Mouse (Mus musculus) megakaryocyte progenitor cell, adult 5-6 weeks (primary cell): Measurements from ENCODE around the gene Shc1. TPM values are rescaled to one million over a fixed set of nuclear protein-coding genes. Genes with fewer than 3 reads are reported as not detected.

ENCODE experiments used
- ATAC-seq: replicated peaks from 2 replicates; pipeline ENCODE4 v1.8.0; 2016; ENCODE audit warnings: mild to moderate bottlenecking, moderate TSS enrichment, inconsistent platforms; ENCODE audit not compliant: poor library complexity
- total RNA-seq, 2 experiments: library from RNA; stranded (forward) in 1 of 2; stranded (reverse) in 1 of 2; fragments of 157-497, 149-512 nt in 1 of 2; fragments of 200-1000 nt in 1 of 2; gene quantifications; 2 replicates each; pipeline versions ENCODE4 v1.2.3 to v1.2.4; 2015 to 2017

The Shc1 gene
- total RNA-seq, 2 experiments from 2014 or later: 42.8 to 49.6 TPM

DNA sequence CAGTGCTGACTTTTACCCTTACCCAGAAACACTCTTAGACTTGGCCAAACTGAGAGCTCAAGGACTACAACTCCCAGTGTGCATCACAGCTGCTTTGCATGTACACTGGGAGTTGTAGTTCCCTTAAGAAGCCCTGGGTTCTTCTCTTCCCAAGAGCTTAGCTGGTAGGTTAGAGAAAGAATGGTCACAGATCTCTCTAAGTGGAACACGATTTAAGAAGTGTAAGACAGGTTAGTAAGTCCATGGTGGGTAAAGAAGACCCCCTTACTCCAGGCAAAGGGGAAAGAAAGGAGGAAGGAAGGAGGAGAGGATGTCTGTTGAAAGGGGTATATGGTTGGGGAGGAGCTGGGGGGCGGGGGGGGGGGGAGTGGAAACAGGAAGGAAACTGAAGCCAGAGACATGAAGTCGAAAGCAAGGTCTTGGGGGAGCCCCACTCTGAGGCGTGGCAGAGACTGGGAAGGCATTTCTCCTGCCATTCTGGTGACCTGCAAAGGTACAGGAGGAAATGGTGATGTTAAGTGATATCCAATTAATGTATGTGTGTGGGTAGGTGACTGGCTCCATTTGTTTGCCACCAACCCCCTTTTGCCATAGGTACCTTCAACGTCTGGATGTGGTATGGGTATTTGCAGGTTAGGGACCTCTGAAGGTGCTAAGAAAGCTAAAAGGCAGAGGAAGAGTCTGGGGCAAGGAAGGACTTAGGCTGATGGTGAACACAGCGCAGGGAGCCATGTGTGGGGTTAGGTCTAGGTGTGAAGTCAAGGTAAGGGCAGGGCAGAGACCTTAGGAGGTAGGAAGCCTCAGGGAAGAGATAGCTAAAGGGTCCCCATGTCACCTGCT is 29.1 kb upstream of the Shc1 start:
- ATAC-seq: peak; percentile 20; the same call in 1 of the 2 replicates

DNA sequence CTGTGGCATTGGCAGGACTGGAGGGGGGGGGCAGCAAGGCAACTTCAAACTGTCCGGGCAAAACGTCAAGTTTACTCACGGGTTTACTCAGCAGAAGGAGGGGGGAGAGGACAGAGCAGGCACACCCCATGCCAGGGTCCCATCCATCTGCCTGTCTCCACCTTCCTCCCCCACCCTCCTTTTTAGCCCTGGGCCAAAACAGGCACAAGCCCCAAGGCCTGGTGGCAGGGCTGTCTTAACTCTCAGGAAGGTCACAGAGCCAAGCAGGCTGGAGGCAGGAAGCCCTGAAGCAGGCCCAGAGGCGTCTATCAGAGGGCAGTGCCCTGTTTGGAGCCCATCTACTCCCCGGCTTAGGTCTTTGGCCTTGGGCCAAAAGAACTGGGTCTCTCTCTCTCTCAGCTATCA is 28.1 kb upstream of the Shc1 start:
- ATAC-seq: no peak

DNA sequence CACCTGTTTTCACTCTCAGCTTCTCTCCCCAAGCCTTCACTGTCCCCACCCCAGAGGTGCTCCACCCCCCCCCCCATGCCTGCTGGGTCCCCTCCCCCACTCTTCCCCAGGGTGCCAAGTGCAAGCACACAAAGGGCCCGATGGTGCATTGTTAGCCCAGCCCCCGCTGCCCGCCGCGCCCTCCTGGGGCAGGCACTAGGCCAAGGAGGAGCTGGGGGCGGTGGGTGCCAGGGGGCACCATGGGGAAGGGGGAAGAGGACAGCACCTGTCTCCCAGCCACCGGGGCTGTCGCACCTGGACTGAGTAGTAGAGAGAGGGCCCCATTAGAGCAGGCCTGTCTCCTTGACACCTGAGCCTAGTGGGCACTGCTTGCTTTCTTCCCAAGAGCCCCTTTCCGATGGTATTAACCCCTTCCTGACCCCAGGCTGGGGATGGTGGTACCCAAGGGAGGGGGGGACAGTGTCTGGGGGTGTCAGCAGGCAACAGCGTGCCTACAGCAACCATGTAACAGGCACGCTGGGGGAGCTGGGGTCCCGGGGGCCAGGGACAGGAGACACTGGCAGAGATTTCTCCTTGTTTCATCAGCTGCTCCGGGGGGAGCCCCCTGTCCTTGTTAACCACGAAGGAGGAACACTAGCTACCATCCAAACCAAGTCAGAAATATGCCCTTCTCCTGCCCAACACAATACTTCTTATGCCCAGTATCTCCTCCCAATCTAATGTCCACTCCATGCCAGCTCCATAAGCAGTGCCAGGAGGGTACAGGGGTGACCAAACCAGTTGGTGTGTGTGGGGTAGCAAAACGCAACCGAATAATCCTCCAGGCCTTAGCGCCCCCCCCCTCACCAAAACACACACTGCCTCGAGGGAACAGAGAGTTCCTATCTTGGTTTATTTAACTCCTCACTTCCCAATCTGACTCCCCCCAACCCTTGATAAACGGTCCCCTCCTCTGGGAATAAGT is 27.3 kb upstream of the Shc1 start:
- no peak for ATAC-seq

DNA sequence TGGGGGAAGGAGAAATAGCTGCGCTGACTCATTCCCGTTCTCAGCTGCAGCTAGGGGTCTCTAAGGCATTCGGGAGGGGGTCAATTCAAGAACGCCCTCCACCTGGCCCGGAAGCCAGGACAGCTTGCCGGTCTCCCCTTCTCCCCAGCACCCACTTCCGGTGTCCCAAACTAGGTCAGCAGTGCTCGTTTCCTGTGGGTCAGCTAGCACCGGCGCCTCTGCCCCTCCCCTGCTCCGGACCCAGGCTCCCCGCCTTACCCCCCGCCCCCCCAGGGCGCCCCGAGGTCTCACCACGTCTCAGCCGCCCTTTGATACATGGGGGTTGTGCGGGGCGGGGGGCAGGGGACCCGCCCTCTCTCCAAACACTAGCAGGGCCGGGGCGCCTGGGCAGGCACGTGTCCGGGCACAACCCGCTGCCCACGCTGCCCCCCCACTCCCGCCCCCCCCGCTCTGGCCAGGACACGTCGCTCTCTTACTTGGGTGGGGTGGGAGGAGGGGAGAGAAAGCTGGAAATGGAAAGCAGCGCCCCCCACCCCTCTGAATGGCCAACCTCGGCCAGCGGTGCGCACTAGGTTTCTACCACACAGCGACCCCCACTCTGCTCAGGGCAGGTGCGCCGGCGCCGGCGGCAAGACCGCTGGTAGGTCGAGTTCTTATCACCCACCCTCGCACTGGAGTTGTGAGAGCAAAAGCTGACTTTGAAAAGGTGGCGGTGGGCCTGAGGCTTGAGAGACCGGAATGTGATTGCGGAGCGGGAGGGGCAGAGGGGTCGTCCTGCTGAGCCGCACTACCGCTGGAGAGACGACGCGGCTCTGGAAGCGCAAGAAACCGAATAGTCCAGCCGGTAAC is 26.4 kb upstream of the Shc1 start:
- ATAC-seq: no peak

DNA sequence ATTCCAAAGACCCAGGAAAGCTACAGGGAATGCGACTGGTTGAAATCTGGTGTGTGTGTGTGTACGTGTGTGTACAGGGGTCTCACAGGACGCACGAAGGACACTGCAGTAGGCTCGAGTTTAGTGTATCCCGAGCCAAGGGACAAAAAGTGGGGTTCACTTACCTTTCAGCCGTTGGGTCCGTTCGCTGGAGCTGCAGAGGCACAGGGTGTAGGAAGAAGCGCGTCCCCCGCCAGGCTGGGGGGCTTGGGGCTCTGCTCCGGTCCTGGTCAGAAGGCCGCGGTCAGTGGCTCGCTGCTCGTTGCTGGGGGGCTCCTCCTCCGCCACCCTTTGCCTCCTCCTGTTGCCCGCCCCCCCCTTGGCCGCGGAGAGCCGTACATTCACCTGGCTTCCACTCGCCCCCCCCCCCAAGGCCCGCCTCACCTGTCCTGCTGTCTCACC is 25.4 kb upstream of the Shc1 start:
- no peak for ATAC-seq

DNA sequence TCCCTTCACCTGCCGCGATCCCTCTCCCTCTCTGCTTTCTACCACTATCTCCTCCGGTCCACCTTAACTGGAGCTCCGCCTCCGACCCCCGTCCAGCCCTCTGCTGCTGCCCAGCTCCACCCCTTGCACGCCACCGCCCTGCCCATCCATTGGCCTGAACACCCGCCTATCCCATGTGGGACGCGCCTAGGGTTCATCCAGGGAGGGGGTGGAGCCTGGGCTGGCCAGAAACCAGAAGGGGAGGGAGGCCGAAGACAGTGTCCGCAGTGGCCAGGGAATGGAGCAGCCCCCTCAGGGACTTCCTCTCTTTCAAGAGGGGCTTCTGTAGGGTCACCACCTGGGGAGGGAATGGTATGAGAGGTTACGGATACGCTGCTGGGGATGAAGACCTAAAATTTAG is 24.6 kb upstream of the Shc1 start:
- peak; percentile 78 for ATAC-seq

GRCm38 (mm10) chr3:89394006-89394893 is 24.0 kb upstream of the Shc1 start, which contains the start of gene Zbtb7b:
TSS of gene Zbtb7b (minus strand) at chr3:89394776.
- peak; percentile 57 for ATAC-seq

DNA sequence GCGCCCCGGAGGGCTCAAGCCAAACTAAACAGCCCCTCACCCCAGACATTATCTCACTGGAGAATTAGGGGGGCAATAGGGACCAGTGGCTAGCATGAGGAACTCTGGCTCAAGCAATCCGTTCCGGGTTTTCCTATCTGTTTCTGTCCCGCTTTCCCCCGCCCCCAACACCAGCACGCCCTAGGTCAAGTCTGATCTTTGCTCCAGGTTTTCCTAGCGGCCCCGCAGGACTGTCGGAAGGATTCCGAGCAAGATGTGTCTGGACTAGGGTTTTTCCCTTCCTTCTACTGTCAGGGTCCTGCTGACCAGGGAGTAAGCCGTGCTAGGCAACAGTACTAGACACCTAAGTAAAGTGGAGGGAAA is 23.4 kb upstream of the Shc1 start:
- ATAC-seq: peak; percentile 27

DNA sequence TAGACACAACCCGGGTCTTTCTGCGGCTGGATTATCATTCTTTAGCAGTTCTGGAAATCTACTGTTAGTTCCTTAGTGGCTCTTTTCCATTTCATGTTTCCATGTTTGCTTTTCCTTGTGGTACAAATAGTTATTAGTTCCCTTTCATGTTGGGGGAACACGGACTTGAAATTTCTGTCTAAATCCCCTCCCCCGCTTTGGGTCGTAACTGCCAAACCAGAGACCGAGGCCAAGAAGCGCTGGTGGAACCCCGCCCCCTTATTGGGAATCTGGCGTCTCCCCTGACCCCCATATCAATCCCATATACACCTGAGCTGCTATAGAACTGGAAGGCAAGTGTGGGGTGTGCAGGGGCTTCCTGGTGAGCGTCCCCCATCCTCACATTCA is 22.8 kb upstream of the Shc1 start:
- ATAC-seq: no peak

DNA sequence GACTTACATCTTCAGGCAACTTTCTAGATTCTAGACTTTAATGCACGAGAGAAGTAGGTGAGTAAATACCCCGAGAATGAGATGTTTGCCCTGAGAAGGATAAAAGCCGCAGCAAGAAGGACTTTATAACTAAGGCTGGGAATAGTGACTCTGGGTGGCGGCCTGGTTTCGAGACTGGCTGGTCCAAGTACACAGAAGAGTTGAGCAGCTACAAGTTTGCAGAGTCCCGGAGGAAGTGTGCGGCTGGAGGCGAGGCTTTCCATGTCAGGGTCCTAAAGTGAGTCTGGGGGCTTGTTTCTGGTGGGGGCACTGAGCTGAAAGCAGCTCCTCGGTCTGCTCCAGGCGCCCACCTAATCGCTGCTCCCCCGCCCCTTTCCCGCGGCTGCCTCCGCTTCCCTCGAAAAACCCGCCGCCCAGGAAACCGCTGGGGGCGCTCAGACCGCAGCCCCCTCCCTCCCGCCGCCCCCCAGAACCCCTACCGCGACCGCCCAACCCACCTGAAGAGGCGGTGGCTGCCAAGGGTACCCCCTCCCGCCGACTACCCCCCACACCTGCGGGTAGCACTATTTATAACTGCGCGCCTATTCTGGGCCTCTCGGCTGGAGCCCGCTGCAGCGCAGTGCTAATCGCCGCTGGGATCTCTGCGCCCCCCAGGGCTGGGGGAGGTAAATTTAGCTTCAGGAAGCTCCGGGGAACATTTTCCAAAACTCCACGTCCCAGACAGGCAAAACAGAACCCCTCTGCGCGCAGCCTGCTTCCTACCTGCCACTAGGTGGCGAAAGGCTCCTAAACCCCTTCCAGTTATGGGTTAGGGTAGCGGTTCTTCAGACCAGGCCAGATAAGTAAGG is 22.2 kb upstream of the Shc1 start:
- peak; percentile 15; the same call in 1 of the 2 replicates for ATAC-seq

GRCm38 (mm10) chr3:89396654-89397005 is 21.6 kb upstream of the Shc1 start:
- no peak for ATAC-seq

GRCm38 (mm10) chr3:89401329-89401728 is 16.9 kb upstream of the Shc1 start:
- no peak for ATAC-seq

GRCm38 (mm10) chr3:89402693-89403092 is 15.6 kb upstream of the Shc1 start, which contains the start of gene Lenep:
TSS of gene Lenep (minus strand) at chr3:89402793.
- ATAC-seq: no peak

DNA sequence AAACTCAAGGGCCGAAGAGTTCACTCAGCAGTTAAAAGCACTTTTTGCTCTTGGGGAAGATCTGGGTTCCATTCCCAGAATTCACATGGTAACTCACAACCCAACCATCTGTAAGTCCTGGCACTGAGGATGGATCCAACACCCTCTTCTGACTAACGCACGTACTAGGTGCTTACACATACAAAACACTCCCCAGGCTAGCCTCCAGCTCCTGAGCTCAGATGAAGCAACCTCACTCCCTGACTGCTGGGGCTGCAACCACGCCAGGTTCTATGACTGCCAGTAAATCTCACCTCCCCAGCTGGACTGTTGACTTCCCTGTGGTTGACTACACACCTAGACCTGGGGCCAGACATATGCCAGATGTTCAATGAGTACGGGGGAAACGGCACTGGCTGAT is 11.4 kb upstream of the Shc1 start:
- no peak for ATAC-seq

DNA sequence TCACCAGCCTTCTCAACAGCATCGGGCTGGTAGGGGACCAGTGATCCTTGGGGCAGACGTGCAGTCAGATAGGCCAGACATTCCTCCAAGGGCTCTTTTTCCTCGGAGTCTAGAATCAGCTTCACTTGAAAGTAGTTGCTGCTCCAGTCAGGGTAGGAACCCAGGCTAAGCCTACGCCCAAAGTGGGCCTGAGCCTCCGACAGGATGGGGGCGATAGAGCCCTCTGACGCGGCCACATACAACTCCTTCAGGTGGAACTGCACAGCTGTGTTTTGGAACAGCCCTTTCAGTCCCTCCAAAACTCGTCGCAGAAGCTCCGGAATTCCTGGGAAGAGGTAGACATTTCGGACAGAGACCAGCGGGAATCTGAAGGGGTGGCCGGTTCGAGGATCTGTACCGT is 9.8 kb upstream of the Shc1 start:
- no peak for ATAC-seq

DNA sequence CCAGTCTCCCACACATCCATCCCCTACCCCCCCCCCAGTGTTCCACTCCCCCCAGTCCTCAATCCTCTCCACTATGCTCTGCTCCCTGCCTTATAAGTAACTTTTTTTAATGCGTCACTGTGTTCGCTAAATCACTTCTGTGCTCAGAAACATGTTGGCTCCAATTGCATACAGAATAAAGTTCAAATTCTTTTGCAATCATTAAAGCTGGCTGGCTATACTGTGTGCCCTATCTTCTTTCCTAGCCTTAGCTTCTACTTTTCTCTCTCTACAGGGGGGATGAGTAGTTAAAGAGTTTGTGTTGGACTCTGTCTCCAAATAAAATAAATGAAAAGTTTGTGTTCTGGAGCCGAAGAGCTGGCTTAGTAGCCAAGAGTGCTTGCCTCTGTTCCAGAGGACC is 8.5 kb upstream of the Shc1 start:
- no peak for ATAC-seq

DNA sequence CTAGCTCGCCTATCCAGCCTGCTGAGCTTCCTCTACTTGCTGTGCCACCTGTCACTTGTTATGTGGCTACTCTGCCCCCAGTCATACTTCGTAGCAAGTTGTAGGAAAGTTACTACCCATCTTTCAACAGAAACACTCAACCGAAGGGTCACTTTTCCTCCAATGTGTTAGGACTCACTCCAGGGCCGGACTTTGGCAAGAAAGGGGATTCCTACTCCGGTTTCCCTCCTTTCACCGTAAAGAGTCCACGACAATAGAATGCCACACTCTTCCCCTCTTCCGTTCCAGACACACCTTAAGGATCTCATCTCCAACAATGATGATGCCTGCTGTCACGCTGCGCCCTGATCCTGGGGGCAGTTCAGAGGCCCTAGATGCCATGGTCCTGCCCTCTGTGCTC is 7.4 kb upstream of the Shc1 start:
- ATAC-seq: no peak

GRCm38 (mm10) chr3:89411490-89412393 is 6.5 kb upstream of the Shc1 start, which contains the start of gene Flad1:
TSS of gene Flad1 (minus strand) at chr3:89411870.
- ATAC-seq: peak; percentile 100
